In genomic region chr11:19826481-19827185, GRCm38 (mm10) we compare ENCODE assay signal across 21 mouse cellular contexts.
DNase-seq lines count a peak whose midpoint lies in the region.
"Had no signal": no experiment of that assay in that cellular context is flagged by ENCODE, and none has a peak within 500 bp of the region (broad histone marks: within the 10 kb centered on the region; RNA-seq: fewer than 3 reads in every experiment).

No protein-coding gene starts in this region.

- 86% methylated on average over 13 of the region's 13 CpGs for WGBS in embryonic facial prominence, embryonic 10.5 days

- intact Hi-C loops in left cerebral cortex, postnatal 4 days (cut with DNase I) = loop anchor here (10.0 kb wide), 2 partner anchors 418 to 578 kb away; partner anchors contain the start of gene Cep68
- intact Hi-C loops in heart, postnatal 36 days (cut with DNase I) = loop anchor here (10.0 kb wide), 2 partner anchors 368 to 418 kb away; partner anchors contain the start of gene Cep68

- H3K4me1 ChIP-seq in embryonic facial prominence, embryonic 10.5 days = peaks cover 27% of the 10 kb centered on the region
- H3K4me1 ChIP-seq: liver, embryonic 15.5 days had no signal

- H3K27ac ChIP-seq in embryonic facial prominence, embryonic 10.5 days (replicated peaks) = peak overlapping the region; percentile 40; the same call in 1 of the 2 replicates
- H3K27ac ChIP-seq: hindbrain, embryonic 13.5 days; kidney, embryonic 15.5 days; limb, embryonic 12.5 days; liver, embryonic 15.5 days had no signal

- peak; percentile 34 for DNase-seq in left cerebral cortex, postnatal 4 days
- no peak for DNase-seq in left cerebral cortex, adult 18-20 months (ENCODE audit: low spot score in 2 of 2)
- DNase-seq in cerebellum, adult 11-12 months = peak; percentile 83
- peak; percentile 87 for DNase-seq in cerebellum, adult 9-11 months
- no peak for DNase-seq in embryonic facial prominence, embryonic 10.5 days (ENCODE audit: low spot score)
- no peak for DNase-seq in heart, postnatal 36 days
- DNase-seq in right cerebral cortex, postnatal 10 days (ENCODE audit: low spot score in 2 of 2) = no peak
- no peak for DNase-seq in adrenal gland, postnatal 36 days
- DNase-seq: adrenal gland, postnatal 10 days; gastrocnemius, postnatal 14 days; heart, adult 11 months; heart, postnatal 4 days; kidney, postnatal 36 days; lung, embryonic 14.5 days; right cerebral cortex, postnatal 14 days; thymus, postnatal 36 days had no signal

- H3K9me3 ChIP-seq in embryonic facial prominence, embryonic 10.5 days = no peaks in the 10 kb centered on the region
- H3K9me3 ChIP-seq: hindbrain, embryonic 13.5 days; kidney, embryonic 15.5 days; limb, embryonic 12.5 days; liver, embryonic 15.5 days had no signal

- H3K4me3 ChIP-seq in embryonic facial prominence, embryonic 10.5 days = no peak overlapping the region
- H3K4me3 ChIP-seq: hindbrain, embryonic 13.5 days; kidney, embryonic 15.5 days; limb, embryonic 12.5 days; liver, embryonic 15.5 days had no signal

- H3K36me3 ChIP-seq in embryonic facial prominence, embryonic 10.5 days (replicated peaks) = no peaks in the 10 kb centered on the region
- H3K36me3 ChIP-seq: hindbrain, embryonic 13.5 days; kidney, embryonic 15.5 days; limb, embryonic 12.5 days; liver, embryonic 15.5 days had no signal

- H3K27me3 ChIP-seq in embryonic facial prominence, embryonic 10.5 days (replicated peaks; ENCODE audit: low read depth, poor library complexity, severe bottlenecking) = peaks cover 12% of the 10 kb centered on the region; the same call in 1 of the 2 replicates
- H3K27me3 ChIP-seq: kidney, embryonic 15.5 days; liver, embryonic 15.5 days; Patski had no signal

Comparison
In these comparisons a context has a peak if more than half of its experiments do, and no peak if none do; other contexts are left out.
1. DNase-seq: peak in left cerebral cortex, postnatal 4 days (single experiment), cerebellum, adult 11-12 months (single experiment) and cerebellum, adult 9-11 months (single experiment); none in left cerebral cortex, adult 18-20 months (0 of 2), embryonic facial prominence, embryonic 10.5 days (single experiment), heart, postnatal 36 days (0 of 2), right cerebral cortex, postnatal 10 days (0 of 2) and adrenal gland, postnatal 36 days (0 of 2).